Mouse (Mus musculus) layer of hippocampus, postnatal 14 days (tissue): ENCODE measurements around the gene Gabrr2. TPM values are rescaled to one million over a fixed set of nuclear protein-coding genes. Genes with fewer than 3 reads are reported as not detected.
"Not testable (repeated sequence)": the region's sequence is repeated elsewhere in the genome, so short reads cannot be mapped to it uniquely, and the experiment has no call there.

Experiments
- DNase-seq, 2 experiments: peaks; one replicate each; pipeline ENCODE4 v3.0.0; 2021 to 2022; ENCODE audit warnings: low spot score in 2 of 2, mixed read lengths in 1 of 2
- total RNA-seq, 2 experiments: library from RNA; stranded (reverse); gene quantifications; 2 replicates each; pipeline ENCODE4 v1.2.3; 2021

Gabrr2 gene
- total RNA-seq, 2 experiments from 2014 or later = not detected

DNA sequence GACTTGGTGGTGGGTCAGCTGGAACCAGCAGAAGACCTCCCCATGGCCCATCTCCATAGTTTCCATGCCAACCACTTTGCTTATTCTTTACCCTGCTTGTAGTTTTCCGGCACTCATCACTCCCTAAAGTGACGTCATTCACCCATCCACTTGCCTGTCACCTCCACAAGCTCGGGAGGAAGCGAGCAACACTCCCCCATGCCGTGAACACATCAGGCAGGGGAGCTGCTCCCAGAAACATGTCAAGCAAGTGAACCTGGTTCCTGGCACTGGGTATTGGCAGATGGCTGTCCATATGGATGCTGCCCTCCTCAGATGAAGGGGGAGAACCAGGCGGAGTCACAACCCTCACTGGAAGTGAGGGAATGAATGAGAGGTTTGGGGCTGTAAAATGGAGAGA, 6.1 kb downstream of the Gabrr2 start:
- DNase-seq = peak; percentile 26 to 39

DNA sequence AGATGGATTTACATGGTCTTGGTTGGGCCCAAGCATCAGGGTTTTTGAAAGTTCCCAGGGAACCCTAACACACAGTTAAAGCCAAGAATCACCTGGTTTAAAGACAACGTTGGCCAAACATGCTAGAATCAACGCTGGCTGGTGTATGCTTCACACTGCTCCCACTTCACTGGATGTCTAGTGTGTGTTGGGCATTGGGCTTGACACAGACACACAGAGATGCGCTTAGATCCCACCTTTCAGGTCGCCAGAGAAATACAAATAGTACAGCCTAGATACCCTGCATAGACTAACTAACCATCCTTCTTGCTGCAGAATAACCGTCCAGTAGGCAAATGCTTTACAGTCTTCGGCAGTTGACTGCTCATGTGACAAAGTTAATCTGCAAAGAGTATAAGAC, 7.5 kb downstream of the Gabrr2 start:
- DNase-seq = no peak

DNA sequence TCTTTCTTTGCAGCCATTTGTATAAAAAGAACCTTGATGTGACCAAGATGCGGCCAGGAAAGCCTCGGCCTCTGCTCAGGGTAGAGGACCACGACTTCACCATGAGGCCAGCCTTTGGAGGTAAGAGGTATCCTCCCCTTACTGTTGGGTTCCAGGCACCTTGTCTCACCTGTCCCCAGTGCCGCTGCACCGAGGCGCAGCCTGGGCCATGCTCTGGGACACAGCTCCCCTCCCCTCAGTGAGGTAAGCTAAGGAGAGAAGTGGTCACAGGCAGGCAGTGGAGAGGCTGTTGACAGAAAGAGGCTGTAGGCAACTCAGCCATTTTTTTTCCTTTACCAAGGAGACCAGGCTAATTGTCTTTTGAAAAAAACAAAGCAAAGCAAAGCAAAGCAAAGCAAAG, 8.5 kb downstream of the Gabrr2 start:
- no peak for DNase-seq

DNA sequence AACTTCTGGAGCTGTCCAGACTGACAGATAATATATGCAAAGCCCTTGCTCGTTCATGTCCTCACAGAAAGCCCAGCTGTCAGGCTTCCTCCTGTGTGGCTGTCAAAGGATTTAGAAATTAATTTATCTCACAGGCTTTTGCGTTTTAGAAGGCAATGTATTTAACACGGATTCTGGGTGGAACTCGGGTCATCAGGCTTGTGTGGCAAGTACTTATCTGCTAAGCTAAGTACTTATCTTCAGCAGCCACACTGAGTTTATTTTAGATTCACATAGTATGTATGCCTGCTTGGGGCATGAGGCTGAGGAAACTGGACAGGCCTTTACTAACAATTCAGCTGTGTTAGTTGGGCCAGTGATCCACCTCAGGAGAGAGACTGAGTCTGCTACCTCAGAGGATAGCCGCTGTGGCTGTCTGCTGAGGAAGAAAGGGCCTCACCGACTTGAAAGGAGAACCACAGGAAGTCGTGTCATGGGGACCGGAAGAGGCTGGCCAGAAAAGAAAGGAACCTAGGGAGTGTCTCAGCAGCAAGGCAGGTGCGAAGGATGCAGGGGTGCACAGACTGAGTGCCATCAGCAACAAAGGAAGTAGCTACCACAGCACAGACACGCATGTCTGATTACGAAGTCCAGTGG, 9.8 kb downstream of the Gabrr2 start:
- DNase-seq = no peak

DNA sequence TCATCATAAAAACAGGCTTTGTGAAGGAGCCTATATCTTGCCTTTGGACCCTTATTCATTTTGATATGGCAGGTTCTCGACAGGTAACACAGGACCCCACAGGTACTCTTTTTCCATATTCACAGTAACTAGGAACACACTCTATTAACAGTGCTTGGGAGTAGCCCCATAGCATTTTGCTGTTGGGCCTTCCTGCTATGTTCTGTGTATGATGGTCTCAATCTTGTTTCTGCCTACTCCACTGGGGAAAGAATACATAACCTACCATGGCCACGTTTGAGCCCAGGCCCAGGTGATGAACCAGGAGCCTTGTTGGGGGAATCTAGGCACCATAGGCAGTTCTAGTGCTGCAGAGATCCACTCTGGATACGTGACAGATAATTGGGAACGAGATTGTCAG, 11.6 kb downstream of the Gabrr2 start:
- DNase-seq = no peak

DNA sequence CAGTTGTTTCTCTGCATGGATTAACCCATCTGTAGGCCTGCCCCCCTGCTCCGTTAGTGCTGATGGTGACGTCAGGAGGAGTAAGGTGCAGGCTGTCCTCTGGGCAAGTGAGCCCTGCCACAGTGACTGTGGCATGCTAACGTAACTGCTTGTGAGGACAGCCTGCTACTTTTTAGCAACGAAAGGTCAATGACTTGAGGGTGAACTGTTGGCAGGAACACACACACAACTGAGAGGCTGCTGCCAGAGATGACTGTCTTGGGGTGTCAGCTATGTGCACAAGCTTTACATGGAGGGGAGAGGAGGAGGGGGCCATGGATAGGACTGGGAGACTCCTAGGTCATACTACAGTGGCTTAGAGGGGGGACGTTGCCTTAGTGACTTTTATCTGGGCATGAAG, 12.1 kb downstream of the Gabrr2 start:
- DNase-seq = no peak

DNA sequence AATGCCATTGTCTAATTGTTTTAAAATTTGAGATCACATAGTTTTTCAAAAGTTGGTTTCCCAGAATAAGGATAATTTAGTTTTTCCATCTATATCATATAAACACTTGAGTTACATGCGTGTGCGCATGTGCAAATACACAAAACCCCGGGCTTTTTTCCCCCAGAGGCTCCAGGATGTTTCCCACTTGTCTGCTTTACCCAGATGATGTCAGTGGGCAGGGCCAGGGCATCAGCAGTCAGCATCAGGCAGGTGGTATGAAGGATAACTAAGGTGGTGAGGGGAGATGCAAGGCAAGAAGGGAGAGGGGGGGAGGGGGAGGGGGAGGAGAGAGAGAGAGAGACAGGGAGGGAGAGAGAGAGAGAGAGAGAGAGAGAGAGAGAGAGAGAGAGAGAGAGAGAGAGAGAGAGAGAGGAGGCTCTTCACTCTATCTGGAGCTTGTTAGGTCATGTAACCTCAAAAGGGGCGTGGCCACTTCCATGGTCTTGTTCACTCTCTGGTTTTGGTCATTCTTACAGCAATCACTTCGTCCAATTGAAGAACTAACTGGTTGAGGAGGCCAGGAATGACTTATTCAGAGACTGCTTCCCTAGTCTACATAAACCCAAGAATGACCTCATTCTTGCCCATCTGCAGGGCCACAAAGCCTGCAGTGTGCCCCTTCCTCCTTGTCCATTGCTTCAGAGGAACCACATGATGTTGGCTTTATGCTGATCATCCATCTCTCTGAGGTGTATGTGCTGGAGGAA, 13.2 kb downstream of the Gabrr2 start:
- no peak for DNase-seq

DNA sequence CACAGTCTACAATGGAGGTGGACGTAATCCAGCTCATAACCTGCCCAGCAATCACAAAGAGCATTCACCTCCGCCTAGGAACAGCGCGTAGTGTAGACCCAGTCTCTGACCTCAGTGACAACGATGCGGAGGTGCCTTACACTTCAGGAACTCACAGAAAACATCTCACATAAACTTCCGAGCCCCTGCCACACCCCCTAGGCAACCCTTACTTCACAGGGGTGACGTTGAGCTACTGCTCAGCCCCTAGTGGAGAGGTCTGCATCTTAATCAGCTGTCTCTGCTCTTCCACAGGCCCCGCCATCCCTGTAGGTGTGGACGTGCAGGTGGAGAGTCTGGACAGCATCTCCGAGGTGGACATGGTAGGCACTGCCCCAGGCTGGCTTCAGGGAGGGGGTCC, 14.4 kb downstream of the Gabrr2 start:
- no peak for DNase-seq

DNA sequence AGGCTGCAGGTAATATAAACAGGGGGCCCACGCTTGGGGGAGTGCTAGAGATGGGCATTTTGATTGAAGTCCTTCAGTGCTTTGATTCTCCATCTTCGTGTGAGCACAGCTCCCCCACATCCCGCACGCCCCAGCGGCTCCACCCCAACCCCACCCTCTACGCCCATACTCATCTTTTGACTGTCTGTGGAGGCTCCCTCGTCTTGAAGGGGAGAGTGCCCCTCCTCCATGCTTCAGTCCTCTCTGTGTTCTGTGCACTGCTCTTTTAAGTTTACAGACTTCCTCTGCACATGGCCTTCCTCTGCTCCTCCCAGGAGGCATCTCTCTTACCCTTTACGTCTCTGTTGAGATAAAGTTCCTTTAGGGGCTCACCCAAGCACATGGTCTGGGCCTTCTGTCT, 14.9 kb downstream of the Gabrr2 start:
- DNase-seq = no peak

DNA sequence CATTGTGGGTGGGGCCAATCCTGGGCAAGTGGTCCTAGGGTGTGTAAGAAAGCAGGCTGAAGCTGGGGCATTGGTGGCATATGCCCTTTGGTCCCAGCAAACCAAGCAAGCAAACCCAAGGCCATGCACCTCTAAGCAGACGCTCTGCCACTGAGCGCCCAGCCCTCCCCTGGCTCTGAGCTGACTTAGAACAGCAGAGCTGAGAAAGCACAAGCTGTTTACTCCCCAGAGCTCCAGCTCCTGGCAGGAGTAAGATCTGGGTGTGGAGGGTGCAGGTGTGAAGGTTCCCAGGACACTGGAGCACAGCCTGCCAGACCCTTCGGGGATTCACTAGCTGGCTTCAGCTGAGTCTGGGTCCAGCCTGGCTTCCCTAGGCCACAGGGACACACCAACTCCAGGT, 15.7 kb downstream of the Gabrr2 start:
- no peak for DNase-seq

DNA sequence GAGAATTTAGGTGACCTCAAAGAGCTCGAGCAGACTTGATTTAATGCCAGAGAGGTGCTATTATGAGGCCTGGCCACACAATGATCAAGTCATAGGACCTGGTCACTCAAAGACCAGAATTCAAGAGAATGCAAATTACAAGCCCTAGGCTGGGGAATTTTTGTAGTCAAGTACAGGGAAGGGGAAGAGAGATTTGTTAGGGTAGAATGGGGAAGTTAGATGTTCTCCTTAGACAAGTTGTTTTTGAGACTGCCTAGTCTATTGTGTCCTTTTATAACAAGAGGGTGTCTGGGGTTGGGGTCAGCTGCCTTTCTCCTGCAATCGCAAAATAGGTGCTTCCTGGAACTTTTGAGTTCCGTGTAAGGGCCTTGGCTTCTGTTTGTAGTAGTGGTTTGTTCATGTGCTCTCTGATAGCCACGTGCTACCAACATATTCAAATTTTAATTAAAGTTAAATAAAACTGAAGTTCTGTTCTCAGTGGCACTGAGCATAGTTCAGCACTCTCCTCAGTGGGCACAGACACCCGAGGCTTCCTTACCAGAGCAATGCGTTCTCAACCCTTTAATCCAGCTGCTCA, 36.4 kb downstream of the Gabrr2 start:
- no peak for DNase-seq

DNA sequence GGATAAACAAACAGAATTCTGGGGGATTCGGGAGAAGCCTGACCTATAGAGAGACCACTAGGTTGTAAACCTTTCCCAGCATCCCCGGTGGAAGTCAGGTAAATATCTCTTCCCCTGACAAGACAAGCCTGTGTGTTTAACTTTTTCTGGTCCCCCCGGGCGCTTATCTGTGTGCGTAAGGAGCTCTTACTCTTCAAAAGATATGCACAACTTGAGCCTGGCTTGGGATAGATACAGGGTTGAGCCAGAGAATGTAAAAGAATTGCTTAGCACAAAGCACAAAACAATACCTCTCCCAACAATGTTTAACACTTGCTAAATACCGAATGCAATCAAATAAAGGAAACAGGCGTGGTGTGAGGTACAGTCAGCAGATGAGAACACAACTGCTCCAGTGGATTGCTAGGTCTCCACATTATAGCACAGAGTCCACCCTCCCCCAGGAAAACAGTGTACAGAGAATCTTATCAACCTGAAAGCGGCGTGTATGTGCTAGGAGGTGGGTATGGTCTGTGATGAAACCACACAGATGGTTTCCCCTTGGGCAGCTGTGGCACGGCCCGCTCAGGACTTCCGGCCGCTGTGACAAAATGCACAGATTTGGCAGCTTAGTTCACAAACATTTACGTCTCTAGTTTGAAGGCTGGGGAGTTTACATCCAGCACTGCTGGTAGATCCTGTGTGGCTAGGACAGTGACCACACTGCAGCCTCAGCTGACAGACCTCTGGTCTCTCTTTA, 47.1 kb downstream of the Gabrr2 start:
- DNase-seq = no peak

DNA sequence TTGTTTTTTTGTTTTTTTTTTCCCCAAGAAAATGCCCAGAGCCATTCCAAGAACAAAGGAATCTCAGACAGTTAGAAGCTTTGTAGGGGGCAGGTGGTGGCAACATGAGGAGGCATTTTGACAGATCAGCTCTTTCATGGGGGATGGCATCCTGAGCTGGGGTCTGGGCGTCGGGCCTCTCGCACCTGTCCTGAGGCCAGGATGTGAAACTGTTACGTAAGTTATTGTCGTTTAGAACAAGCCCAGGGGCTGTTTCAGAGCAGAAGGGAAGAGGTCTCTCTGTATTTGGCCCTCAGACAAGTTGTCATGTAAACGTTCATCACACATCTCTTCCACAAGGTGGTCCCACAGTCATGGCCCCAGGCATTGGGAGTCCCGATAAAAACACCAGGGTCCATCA, 48.0 kb downstream of the Gabrr2 start:
- DNase-seq = no peak

DNA sequence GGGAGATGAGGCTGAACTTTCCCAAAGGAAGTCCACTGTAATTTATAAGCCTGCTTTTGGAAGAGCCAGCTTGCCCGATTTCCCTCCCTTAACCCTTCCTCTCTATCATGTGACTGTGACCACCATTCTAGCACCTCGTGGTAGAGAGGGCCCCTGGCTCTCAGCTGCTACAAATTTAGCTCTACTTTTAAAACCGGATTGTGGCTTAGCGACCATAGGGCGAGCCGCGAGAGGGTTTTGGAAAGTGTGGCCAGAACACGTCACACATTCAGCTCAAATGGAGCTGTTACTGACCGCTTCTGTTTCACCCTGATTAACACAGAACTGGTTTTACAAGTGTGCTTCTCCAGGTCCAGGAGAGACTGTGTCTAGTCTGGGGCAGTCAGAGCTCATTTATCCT, 48.6 kb downstream of the Gabrr2 start:
- DNase-seq = no peak

DNA sequence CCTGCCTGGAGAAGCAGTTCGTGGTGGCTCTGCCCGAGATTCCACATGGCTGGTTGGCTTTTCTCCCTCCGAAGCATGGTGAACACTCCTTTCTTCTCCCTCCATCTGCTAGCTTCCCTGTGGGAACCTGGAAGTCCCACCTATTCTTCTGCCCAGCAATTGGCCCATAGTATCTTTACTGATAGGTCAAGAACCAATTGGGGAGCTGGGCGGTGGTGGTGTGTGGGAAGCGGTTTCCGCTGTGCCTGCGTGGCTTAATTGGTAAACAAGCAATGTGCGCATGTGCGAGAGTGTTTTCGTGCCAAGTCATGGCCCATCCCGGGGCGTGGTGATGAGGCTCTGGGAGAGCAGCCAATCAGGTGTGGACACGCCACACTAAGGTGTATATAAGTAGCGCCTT, 50.1 kb downstream of the Gabrr2 start:
- not testable (repeated sequence) for DNase-seq

DNA sequence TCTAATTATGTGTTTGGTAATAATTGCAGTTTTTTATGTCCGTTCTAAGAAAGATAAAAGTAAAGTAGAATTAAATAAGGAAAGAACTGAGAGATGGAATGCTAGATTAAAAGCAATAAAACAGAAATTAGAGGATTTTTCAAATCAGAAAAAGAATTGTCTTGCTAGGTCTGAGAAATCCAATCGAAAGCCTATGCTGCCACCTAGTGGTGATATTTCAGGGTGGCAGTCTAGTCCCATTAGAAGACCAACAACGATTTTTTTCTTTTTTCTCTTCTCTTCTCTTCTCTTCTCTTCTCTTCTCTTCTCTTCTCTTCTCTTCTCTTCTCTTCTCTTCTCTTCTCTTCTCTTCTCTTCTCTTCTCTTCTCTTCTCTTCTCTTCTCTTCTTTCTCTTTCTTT, 56.3 kb downstream of the Gabrr2 start:
- peak; percentile 81 to 90 for DNase-seq

DNA sequence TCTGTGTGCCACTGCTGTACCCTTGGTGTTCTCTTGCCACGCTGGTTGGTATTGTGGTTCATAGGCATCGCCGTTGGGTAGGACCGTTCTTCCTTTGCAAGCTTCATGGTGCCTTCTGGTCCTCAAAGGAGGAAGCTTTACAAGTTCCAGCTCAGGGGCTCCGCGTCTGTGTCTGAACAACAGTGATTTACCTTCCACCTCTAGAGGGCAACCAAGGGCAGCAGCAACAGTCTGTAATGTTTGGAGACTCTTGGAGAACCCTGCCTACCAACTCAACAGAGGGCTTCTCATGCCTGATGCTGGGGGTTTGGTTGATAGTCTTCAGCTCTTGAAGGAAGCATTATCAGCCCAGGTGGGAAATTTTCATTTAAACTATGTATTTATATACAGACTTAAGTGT, 61.7 kb downstream of the Gabrr2 start:
- DNase-seq = peak; percentile 20 to 57

DNA sequence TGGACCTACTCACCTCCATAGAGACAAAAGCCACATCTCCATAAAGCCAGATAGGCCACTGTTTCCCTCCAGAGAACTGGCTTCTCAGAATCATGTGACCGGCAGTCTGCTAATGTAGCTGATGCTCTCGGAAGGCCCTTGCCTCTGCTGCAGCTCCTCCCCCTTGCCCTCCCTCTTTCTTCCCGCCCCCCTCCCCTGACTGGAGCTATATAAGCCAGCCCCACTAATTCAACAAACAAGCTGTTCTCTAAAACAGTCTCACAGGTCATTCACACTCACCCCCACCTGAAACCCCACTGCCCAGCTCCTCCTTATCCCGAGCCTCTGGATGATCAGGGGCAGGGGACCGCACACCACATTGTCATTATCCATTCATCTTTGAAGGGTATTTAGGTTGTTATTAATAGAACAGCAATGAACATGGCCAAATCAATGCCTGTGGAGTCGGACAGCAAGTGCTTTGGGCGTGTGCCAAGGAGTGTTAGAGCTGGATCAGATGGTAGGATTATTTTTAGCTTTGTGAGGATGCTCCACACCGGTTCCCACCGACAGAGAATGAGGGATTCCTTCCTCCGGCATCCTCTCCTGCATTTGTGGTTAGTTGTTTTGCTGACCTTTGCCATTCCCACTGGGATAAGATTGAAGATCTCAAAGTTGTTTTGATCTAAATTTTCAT, 62.7 kb downstream of the Gabrr2 start:
- DNase-seq = peak in 1 of 2 experiments; percentile 20

DNA sequence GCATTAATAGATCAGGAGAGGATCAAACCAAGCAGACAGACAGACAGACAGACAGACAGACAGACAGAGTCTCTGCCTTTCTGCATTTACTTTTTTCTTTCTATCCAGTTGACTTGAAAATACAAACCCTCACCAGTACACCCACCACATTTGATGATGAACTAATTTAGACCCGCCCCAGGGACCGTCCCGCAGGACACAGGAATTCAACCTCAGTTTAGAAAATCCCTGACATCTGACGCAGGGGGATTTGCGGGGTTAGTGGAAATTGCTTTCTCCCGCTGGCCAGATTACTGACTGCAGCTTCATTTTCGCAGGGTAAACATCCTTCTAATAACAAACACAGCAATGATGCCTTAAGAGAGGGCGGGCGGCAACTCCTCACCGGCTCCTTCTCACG, 69.4 kb downstream of the Gabrr2 start, which contains the start of gene Gabrr1:
TSS of gene Gabrr1 (plus strand) at position 301 of the 400 bp plus-strand sequence.
- DNase-seq = no peak
